Comparison of ENCODE assay signal across 16 mouse cellular contexts in the genomic region with DNA sequence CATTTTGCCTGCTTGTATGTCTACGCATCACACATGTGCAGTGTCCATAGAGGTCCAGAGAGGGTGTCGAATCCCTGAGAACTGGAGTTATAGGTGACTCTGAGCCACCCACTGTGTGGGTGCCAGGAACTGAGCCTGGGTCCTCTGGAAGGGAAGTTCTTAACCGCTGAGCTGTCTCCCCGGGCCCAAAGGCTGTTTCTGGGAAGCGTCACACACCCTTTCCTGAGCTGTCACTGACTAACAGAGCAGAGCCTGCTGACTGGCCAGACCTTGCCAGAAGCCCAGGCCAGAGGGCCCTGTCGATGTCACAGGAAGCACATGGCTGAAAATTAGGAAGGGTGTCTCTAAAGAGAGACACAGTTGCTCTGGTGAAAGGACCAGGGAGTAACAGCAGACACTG. TPM values are rescaled to one million over a fixed set of nuclear protein-coding genes. Genes with fewer than 3 reads are reported as not detected.
A peak's percentile ranks its signal among the peaks of the same experiment; 100 is the strongest.
DNase-seq lines count a peak whose midpoint lies in the region; ATAC-seq and TF ChIP-seq lines count a peak whose summit lies in the region.
"Had no signal": no experiment of that assay in that cellular context is flagged by ENCODE, and none has a peak within 500 bp of the region (broad histone marks: within the 10 kb centered on the region; RNA-seq: fewer than 3 reads in every experiment).

No protein-coding gene starts in this region.

- no peaks in the 10 kb centered on the region for H3K36me3 ChIP-seq in liver, postnatal 0 days (replicated peaks; ENCODE audit: insufficient read depth, low read length)
- H3K36me3 ChIP-seq: embryonic facial prominence, embryonic 15.5 days; limb, embryonic 12.5 days; lung, embryonic 15.5 days; neural tube, embryonic 13.5 days had no signal

- TF ChIP-seq CTCF in liver, postnatal 0 days (IDR thresholded peaks at IDR 0.05; ENCODE audit: low read depth), result no peak

- DNase-seq in cerebellum, adult 9-10 months, result peak; percentile 32
- no peak for DNase-seq in cerebellum, postnatal 4 days (ENCODE audit: low spot score in 2 of 2)
- DNase-seq in liver, postnatal 0 days, result no peak
- no peak for DNase-seq in liver
- DNase-seq in kidney, postnatal 14 days, result peak; percentile 31
- DNase-seq in retina, embryonic 14.5 days (ENCODE audit: low spot score), result no peak
- no peak for DNase-seq in c-Kit-positive CD71-positive TER-119-positive erythroid progenitor cells, embryonic 14.5 days (ENCODE audit: low spot score)
- DNase-seq: gastrocnemius, adult 2 months; midbrain, embryonic 14.5 days had no signal

- H3K4me2 ChIP-seq in liver, postnatal 0 days (ENCODE audit: low read depth, low read length), result no peak overlapping the region
- H3K4me2 ChIP-seq: embryonic facial prominence, embryonic 15.5 days; limb, embryonic 12.5 days; lung, embryonic 15.5 days; neural tube, embryonic 13.5 days had no signal

- H3K4me1 ChIP-seq in liver, postnatal 0 days (ENCODE audit: insufficient read depth), result peaks cover 38% of the 10 kb centered on the region

- ATAC-seq in liver, postnatal 0 days, result no peak
- peak; percentile 15 for ATAC-seq in granulocyte monocyte progenitor cell, adult 5-6 weeks (replicated peaks; ENCODE audit: poor library complexity, severe bottlenecking)
- ATAC-seq: forebrain, embryonic 14.5 days; hindbrain, embryonic 16.5 days had no signal

- 56% methylated on average over 6 of the region's 6 CpGs for WGBS in liver, postnatal 0 days (ENCODE audit: insufficient replicate concordance)

- H3K4me3 ChIP-seq in liver, postnatal 0 days (ENCODE audit: low read depth, low read length), result no peak overlapping the region
- H3K4me3 ChIP-seq: embryonic facial prominence, embryonic 15.5 days; gastrocnemius, adult 2 months; limb, embryonic 12.5 days; lung, embryonic 15.5 days; neural tube, embryonic 13.5 days had no signal

- no peak for TF ChIP-seq EP300 in liver, postnatal 0 days (IDR thresholded peaks at IDR 0.05; ENCODE audit: low read depth)

- H3K27ac ChIP-seq in liver, postnatal 0 days (ENCODE audit: low read depth), result peak overlapping the region; percentile 78; the same call in 1 of the 2 replicates
- H3K27ac ChIP-seq: embryonic facial prominence, embryonic 15.5 days; gastrocnemius, adult 2 months; limb, embryonic 12.5 days; lung, embryonic 15.5 days; neural tube, embryonic 13.5 days had no signal

- no peaks in the 10 kb centered on the region for H3K9me3 ChIP-seq in liver, postnatal 0 days (ENCODE audit: low read length)
- H3K9me3 ChIP-seq: embryonic facial prominence, embryonic 15.5 days; limb, embryonic 12.5 days; lung, embryonic 15.5 days; neural tube, embryonic 13.5 days had no signal

- no peak overlapping the region for H3K9ac ChIP-seq in liver, postnatal 0 days (replicated peaks)
- H3K9ac ChIP-seq: embryonic facial prominence, embryonic 15.5 days; limb, embryonic 12.5 days; lung, embryonic 15.5 days; neural tube, embryonic 13.5 days had no signal

- H3K27me3 ChIP-seq in liver, postnatal 0 days (ENCODE audit: insufficient read depth, low read length), result peaks cover 9% of the 10 kb centered on the region; the same call in 1 of the 2 replicates
- H3K27me3 ChIP-seq: lung, embryonic 15.5 days had no signal

RNA-seq across cellular contexts. Expression of gene B4galt5, which starts 3.5 kb away (rescaled TPM):
- 3.2 and 4.2 TPM in 2 replicates for polyA plus RNA-seq in liver, postnatal 0 days (2015; fragmentation: Nextera tagmentation; extraction: Ambion mirVana)
- total RNA-seq in granulocyte monocyte progenitor cell, adult 5-6 weeks (2014; fragmentation: Nextera tagmentation), result 12.3 and 19.3 TPM in 2 replicates
- 5.0 and 13.1 TPM in 2 replicates for total RNA-seq in granulocyte monocyte progenitor cell, adult 5-6 weeks (2017)

Comparison
In these comparisons a context has a peak if more than half of its experiments do, and no peak if none do; other contexts are left out.
1. DNase-seq: peak in cerebellum, adult 9-10 months (single experiment) and kidney, postnatal 14 days (single experiment); none in cerebellum, postnatal 4 days (0 of 2), liver, postnatal 0 days (single experiment), liver (single experiment), retina, embryonic 14.5 days (single experiment) and c-Kit-positive CD71-positive TER-119-positive erythroid progenitor cells, embryonic 14.5 days (single experiment).